Mouse (Mus musculus): Measurements from ENCODE around the gene F2rl3.
A peak's percentile ranks its signal among the peaks of the same experiment; 100 is the strongest.

The F2rl3 gene

DNA sequence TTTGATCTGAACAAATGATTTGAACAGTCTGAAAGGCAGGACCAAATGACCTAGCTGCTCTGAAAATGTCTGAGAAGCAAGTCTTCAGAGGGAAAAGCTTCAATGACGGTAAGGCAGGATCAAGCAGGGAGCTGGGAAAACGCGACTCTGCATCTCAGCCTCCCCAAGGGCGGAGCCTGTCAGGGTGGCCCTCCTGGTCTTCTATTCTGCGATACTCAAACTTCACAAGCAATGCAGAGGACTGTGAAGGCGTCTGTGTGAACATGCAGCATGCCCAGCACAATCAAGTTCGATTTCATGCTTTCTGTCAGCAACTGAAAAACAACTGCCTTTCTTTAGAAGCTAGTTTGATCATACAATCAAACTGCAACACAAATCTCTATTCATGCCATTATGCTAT, 5.1 kb downstream of the F2rl3 start:
- DNase-seq, result no peak

DNA sequence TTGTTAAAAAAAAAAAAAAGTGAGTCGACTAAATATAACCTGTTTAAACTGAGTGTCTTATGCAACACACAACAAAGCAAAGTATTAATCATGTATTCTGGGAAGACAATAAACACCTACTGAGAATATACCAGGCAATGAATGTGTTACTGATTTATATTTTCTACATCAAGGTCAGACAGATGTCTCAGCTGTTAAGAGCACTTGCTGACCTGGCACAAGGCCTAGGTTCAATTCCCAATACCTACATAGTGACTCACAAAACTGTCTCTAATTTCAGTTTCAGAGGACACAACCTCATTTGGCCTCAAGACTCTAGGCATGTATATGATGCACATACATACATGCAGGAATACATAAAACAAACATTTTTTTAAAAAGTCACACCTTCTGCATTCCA, 16.1 kb downstream of the F2rl3 start:
- no peak for DNase-seq

DNA sequence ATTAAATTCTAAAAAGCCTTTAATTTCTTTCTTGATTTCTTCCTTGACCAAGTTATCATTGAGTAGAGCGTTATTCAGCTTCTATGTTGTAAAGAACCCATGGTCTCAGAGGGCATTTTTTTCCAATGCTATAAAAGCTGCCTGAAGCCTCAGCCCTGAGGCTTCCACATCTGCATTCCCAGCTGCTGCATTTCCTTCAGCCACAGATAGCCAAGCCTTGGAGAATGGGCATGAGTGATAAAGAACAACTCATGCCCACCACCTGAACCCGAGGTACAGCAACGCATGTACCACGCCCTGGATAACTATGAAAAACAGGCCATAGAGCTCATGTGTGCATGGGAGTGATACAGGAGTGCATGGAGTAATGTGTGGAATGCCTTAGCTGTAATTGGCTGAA, 19.0 kb downstream of the F2rl3 start:
- no peak for DNase-seq

DNA sequence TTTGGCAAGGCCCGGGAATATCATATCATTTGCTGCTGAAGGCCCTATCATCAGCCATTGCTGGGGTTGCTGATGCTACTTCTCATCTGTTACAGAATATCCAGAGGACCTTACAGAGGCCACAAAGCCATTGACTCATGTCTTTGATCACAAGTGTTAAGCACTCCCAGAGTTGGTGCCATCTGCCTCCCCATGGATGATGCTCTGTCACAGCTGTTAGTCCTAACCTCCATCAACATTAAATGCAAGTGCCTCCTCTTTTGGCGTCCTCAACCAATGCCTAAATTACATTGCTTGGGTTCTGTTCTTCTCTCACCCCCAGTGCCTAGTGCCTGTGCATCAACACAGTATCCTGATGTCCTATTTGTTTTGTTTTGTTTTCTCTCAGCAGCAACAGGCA, 39.9 kb downstream of the F2rl3 start:
- DNase-seq, result no peak

DNA sequence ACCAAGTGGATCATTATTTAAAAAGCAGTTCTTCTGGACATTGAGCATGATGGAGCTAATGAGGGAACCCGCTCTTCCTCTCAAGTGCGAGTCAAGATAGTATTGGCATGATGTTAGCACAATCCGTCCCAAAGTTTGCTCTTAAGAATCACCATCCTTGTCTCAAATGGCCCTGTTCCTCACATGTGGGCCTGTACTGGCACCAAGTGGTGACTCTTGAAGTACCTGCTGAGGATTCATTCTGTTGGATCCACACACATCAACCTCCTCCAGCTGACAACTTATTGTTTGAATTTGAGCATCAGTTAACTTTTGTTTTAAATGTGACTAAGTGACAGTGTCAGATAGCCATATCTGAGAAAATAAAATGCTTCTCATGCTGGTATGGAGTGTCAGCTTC, 51.0 kb downstream of the F2rl3 start:
- DNase-seq, result peak; percentile 4 to 5

Data from kidney, postnatal 4 days (tissue).